ENCODE assay signal across 23 mouse cellular contexts in the genomic region with DNA sequence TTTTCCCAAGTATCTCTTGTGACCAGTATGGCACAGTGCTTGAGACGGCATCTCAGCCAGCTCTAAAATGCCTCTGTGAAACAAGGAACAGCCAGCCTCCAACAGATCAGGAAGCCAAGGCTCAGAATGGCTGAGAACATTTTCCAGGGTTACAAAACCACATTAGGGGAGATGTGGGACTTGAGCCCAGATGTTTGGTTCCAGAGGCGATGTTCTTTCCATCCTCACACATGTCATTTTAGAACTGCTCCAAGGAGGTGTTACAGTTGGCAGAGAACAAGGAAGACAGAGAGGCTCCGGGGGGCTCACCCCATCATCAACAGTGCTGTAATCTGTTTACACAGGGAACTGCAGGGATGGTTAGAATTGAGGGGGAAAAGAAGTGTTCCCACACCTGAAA. TPM values are rescaled to one million over a fixed set of nuclear protein-coding genes. Genes with fewer than 3 reads are reported as not detected.
DNase-seq lines count a peak whose midpoint lies in the region; ATAC-seq and TF ChIP-seq lines count a peak whose summit lies in the region.
"Had no signal": no experiment of that assay in that cellular context is flagged by ENCODE, and none has a peak within 500 bp of the region (broad histone marks: within the 10 kb centered on the region; RNA-seq: fewer than 3 reads in every experiment).

No protein-coding gene starts in this region.

- H3K4me2 ChIP-seq in limb, embryonic 13.5 days (replicated peaks) = no peak overlapping the region
- no peak overlapping the region for H3K4me2 ChIP-seq in limb, embryonic 15.5 days
- no peak overlapping the region for H3K4me2 ChIP-seq in forebrain, postnatal 0 days (ENCODE audit: low read depth)
- H3K4me2 ChIP-seq: embryonic facial prominence, embryonic 12.5 days; forebrain, embryonic 12.5 days; hindbrain, embryonic 12.5 days had no signal

- no peak overlapping the region for H3K4me3 ChIP-seq in limb, embryonic 13.5 days
- no peak overlapping the region for H3K4me3 ChIP-seq in limb, embryonic 10.5 days
- H3K4me3 ChIP-seq in limb, embryonic 15.5 days = no peak overlapping the region
- no peak overlapping the region for H3K4me3 ChIP-seq in forebrain, postnatal 0 days (ENCODE audit: low read depth, low read length)
- H3K4me3 ChIP-seq: embryonic facial prominence, embryonic 12.5 days; erythroblast, embryonic 14.5 days; forebrain, embryonic 12.5 days; hindbrain, embryonic 12.5 days; layer of hippocampus, adult 2 months; midbrain, embryonic 10.5 days had no signal

- no peaks in the 10 kb centered on the region for H3K9me3 ChIP-seq in limb, embryonic 13.5 days
- no peaks in the 10 kb centered on the region for H3K9me3 ChIP-seq in limb, embryonic 10.5 days (replicated peaks)
- no peaks in the 10 kb centered on the region for H3K9me3 ChIP-seq in limb, embryonic 15.5 days
- no peaks in the 10 kb centered on the region for H3K9me3 ChIP-seq in forebrain, postnatal 0 days (ENCODE audit: low read length)
- H3K9me3 ChIP-seq: embryonic facial prominence, embryonic 12.5 days; forebrain, embryonic 12.5 days; G1E; hindbrain, embryonic 12.5 days; midbrain, embryonic 10.5 days had no signal

- ATAC-seq in limb, embryonic 13.5 days (ENCODE audit: low FRiP score, low read depth) = no peak
- peak; percentile 77; the same call in 1 of the 2 replicates for ATAC-seq in limb, embryonic 15.5 days (ENCODE audit: insufficient number of reproducible peaks, low FRiP score, low TSS enrichment, low read depth)
- ATAC-seq in forebrain, postnatal 0 days = no peak
- ATAC-seq: intestine, postnatal 0 days; Patski had no signal

- H3K4me1 ChIP-seq in limb, embryonic 13.5 days = peaks cover 26% of the 10 kb centered on the region
- H3K4me1 ChIP-seq in limb, embryonic 10.5 days = peaks cover 8% of the 10 kb centered on the region
- peaks cover 39% of the 10 kb centered on the region for H3K4me1 ChIP-seq in limb, embryonic 15.5 days
- no peaks in the 10 kb centered on the region for H3K4me1 ChIP-seq in forebrain, postnatal 0 days (ENCODE audit: insufficient read depth)
- H3K4me1 ChIP-seq: embryonic facial prominence, embryonic 12.5 days; forebrain, embryonic 12.5 days had no signal

- no peak for TF ChIP-seq CTCF in forebrain, postnatal 0 days (IDR thresholded peaks at IDR 0.05; ENCODE audit: low read depth)

- 60% methylated on average over 3 of the region's 3 CpGs for WGBS in limb, embryonic 13.5 days
- 95% methylated on average over 3 of the region's 3 CpGs for WGBS in limb, embryonic 10.5 days
- 30% methylated on average over 3 of the region's 3 CpGs for WGBS in limb, embryonic 15.5 days
- WGBS in forebrain, postnatal 0 days = 91% methylated on average over 3 of the region's 3 CpGs

- H3K36me3 ChIP-seq in limb, embryonic 13.5 days = peaks cover 4% of the 10 kb centered on the region; the same call in 1 of the 2 replicates
- H3K36me3 ChIP-seq in limb, embryonic 10.5 days = no peaks in the 10 kb centered on the region
- no peaks in the 10 kb centered on the region for H3K36me3 ChIP-seq in limb, embryonic 15.5 days
- no peaks in the 10 kb centered on the region for H3K36me3 ChIP-seq in forebrain, postnatal 0 days (ENCODE audit: insufficient read depth)
- H3K36me3 ChIP-seq: embryonic facial prominence, embryonic 12.5 days; forebrain, embryonic 12.5 days; G1E; hindbrain, embryonic 12.5 days; midbrain, embryonic 10.5 days had no signal

- peak overlapping the region; percentile 28; the same call in 1 of the 2 replicates for H3K27ac ChIP-seq in limb, embryonic 13.5 days
- no peak overlapping the region for H3K27ac ChIP-seq in limb, embryonic 10.5 days
- H3K27ac ChIP-seq in limb, embryonic 15.5 days = peak overlapping the region; percentile 67
- no peak overlapping the region for H3K27ac ChIP-seq in forebrain, postnatal 0 days (ENCODE audit: low read depth, low read length)
- H3K27ac ChIP-seq: embryonic facial prominence, embryonic 12.5 days; forebrain, embryonic 12.5 days; hindbrain, embryonic 12.5 days; layer of hippocampus, adult 2 months; liver, embryonic 14.5 days; midbrain, embryonic 10.5 days had no signal

- no peak overlapping the region for H3K9ac ChIP-seq in limb, embryonic 13.5 days
- H3K9ac ChIP-seq in limb, embryonic 15.5 days = no peak overlapping the region
- no peak overlapping the region for H3K9ac ChIP-seq in forebrain, postnatal 0 days
- H3K9ac ChIP-seq: embryonic facial prominence, embryonic 12.5 days; forebrain, embryonic 12.5 days; hindbrain, embryonic 12.5 days; liver, embryonic 14.5 days had no signal

- H3K27me3 ChIP-seq in limb, embryonic 13.5 days = no peaks in the 10 kb centered on the region
- no peaks in the 10 kb centered on the region for H3K27me3 ChIP-seq in limb, embryonic 10.5 days (ENCODE audit: low read depth, poor library complexity, severe bottlenecking)
- H3K27me3 ChIP-seq in limb, embryonic 15.5 days = no peaks in the 10 kb centered on the region
- H3K27me3 ChIP-seq in forebrain, postnatal 0 days (ENCODE audit: insufficient read depth, low read length) = no peaks in the 10 kb centered on the region
- H3K27me3 ChIP-seq: CH12.LX; embryonic facial prominence, embryonic 12.5 days; forebrain, embryonic 12.5 days; hindbrain, embryonic 12.5 days; Patski had no signal

- peak; percentile 95 for DNase-seq in heart, adult 11 months
- no peak for DNase-seq in heart, adult 8-10 months (ENCODE audit: low spot score)
- no peak for DNase-seq in limb, embryonic 10.5 days (ENCODE audit: low spot score)
- DNase-seq in lung, postnatal 25 days (ENCODE audit: low spot score) = peak; percentile 16
- no peak for DNase-seq in forebrain, postnatal 0 days
- DNase-seq: adrenal gland, adult 2 months; B cell, adult 2 months; cerebellum, adult 11 months; cerebellum, adult 9-11 months; kidney, postnatal 25 days had no signal

RNA-seq across cellular contexts. Expression of a gene that starts 28.1 kb away (rescaled TPM):
- total RNA-seq in heart, adult 8-10 months (2022) = 10 to 100 TPM; 71.6 to 83.9 (median 77.2) TPM
- polyA plus RNA-seq in limb, embryonic 13.5 days (2015; fragmentation: Nextera tagmentation; extraction: Ambion mirVana) = 8.0 and 9.5 TPM in 2 replicates
- 7.2 and 7.8 TPM in 2 replicates for polyA plus RNA-seq in limb, embryonic 10.5 days (2016; fragmentation: Nextera tagmentation; extraction: Ambion mirVana)
- polyA plus RNA-seq in limb, embryonic 15.5 days (2015; fragmentation: Nextera tagmentation; extraction: Ambion mirVana) = 12.0 and 13.8 TPM in 2 replicates
- 4.3 and 4.7 TPM in 2 replicates for total RNA-seq in forebrain, postnatal 0 days (2014; rRNA removed)
- 0.88 and 0.92 TPM in 2 replicates for polyA plus RNA-seq in forebrain, postnatal 0 days (2015; fragmentation: Nextera tagmentation; extraction: Ambion mirVana)
- polyA plus RNA-seq: erythroblast, embryonic 14.5 days had no signal

Comparison
In these comparisons a context has a peak if more than half of its experiments do, and no peak if none do; other contexts are left out.
1. DNase-seq: peak in heart, adult 11 months (single experiment) and lung, postnatal 25 days (single experiment); none in heart, adult 8-10 months (single experiment), limb, embryonic 10.5 days (single experiment) and forebrain, postnatal 0 days (single experiment).
2. H3K27ac ChIP-seq: peak in limb, embryonic 13.5 days (single experiment) and limb, embryonic 15.5 days (single experiment); none in limb, embryonic 10.5 days (single experiment) and forebrain, postnatal 0 days (single experiment).